Mouse (Mus musculus) CH12.LX (cell line): ENCODE data around the gene Muc4. TPM values are rescaled to one million over a fixed set of nuclear protein-coding genes. Genes with fewer than 3 reads are reported as not detected.

Experiments
- DNase-seq: peaks from one replicate; pipeline ENCODE4 v3.0.0-alpha.2; 2013; ENCODE audit errors: extremely low read depth
- H3K27ac ChIP-seq: 2 replicates; pipeline ENCODE4 v1.5.1; 2012; ENCODE audit warnings: low read depth, mild to moderate bottlenecking, control low read depth, moderate library complexity; ENCODE audit not compliant: insufficient read depth
- H3K27me3 ChIP-seq: replicated peaks from 2 replicates; pipeline ENCODE3; 2012; ENCODE audit warnings: inconsistent platforms
- H3K36me3 ChIP-seq, 2 experiments: replicated peaks in 1 of 2; 2 replicates each; pipeline versions ENCODE3 to v1.6.1; 2012; ENCODE audit warnings: inconsistent platforms in 1 of 2, low read length in 1 of 2, mild to moderate bottlenecking in 1 of 2, mixed read lengths in 1 of 2, moderate library complexity in 1 of 2; ENCODE audit not compliant: control insufficient read depth in 1 of 2, insufficient read depth in 1 of 2
- H3K4me1 ChIP-seq, 2 experiments: 2 replicates each; pipeline ENCODE4 v1.6.1; 2012; ENCODE audit warnings: inconsistent platforms in 1 of 2, moderate library complexity in 1 of 2; ENCODE audit not compliant: insufficient read depth in 2 of 2, control insufficient read depth in 1 of 2
- H3K4me2 ChIP-seq: 2 replicates; pipeline ENCODE4 v1.6.1; 2012; ENCODE audit warnings: low read depth, mild to moderate bottlenecking, control low read depth; ENCODE audit not compliant: poor library complexity, insufficient read depth, severe bottlenecking
- H3K4me3 ChIP-seq, 3 experiments: fragments of 150-350 bp in 1 of 3; sonication (generic) in 1 of 3; replicated peaks in 1 of 3; 2 replicates each; pipeline versions ENCODE3 to v1.5.1; 2011 to 2012; ENCODE audit warnings: low read depth in 2 of 3, low read length in 2 of 3, mild to moderate bottlenecking in 2 of 3, moderate library complexity in 2 of 3, control low read depth in 1 of 3, improper control_type of control experiment in 1 of 3, inconsistent platforms in 1 of 3, mixed read lengths in 1 of 3; ENCODE audit not compliant: poor library complexity in 1 of 3
- H3K79me2 ChIP-seq: replicated peaks from 2 replicates; pipeline ENCODE4 v1.6.1; 2012; ENCODE audit warnings: mild to moderate bottlenecking, moderate library complexity; ENCODE audit not compliant: control insufficient read depth, poor library complexity, insufficient read depth, severe bottlenecking; ENCODE audit errors: extremely low read depth
- H3K9ac ChIP-seq: 2 replicates; pipeline ENCODE4 v1.6.1; 2012; ENCODE audit warnings: low read depth, mild to moderate bottlenecking, control low read depth, moderate library complexity; ENCODE audit not compliant: insufficient read depth
- H3K9me3 ChIP-seq: replicated peaks from 2 replicates; pipeline ENCODE3; 2012; ENCODE audit warnings: low read length, inconsistent platforms, mixed read lengths
- BHLHE40 ChIP-seq: IDR thresholded peaks from 2 replicates; pipeline ENCODE4 v1.6.1; 2011; ENCODE audit warnings: mild to moderate bottlenecking, low read depth, low read length, improper control_type of control experiment
- CHD2 ChIP-seq: IDR thresholded peaks from 2 replicates; pipeline ENCODE4 v1.6.1; 2011; ENCODE audit warnings: low read length, improper control_type of control experiment
- CTCF ChIP-seq, 2 experiments: IDR thresholded peaks in 1 of 2; conservative IDR thresholded peaks in 1 of 2; 2 replicates each; pipeline ENCODE4 v1.5.1; 2011 to 2012; ENCODE audit warnings: low read depth in 2 of 2, low read length in 2 of 2, improper control_type of control experiment in 1 of 2, inconsistent platforms in 1 of 2, mild to moderate bottlenecking in 1 of 2, moderate library complexity in 1 of 2
- ELF1 ChIP-seq: IDR thresholded peaks from 2 replicates; pipeline ENCODE4 v1.6.1; 2014; ENCODE audit warnings: low read depth, mild to moderate bottlenecking, inconsistent platforms, low read length, improper control_type of control experiment
- EP300 ChIP-seq: IDR thresholded peaks from 2 replicates; pipeline ENCODE4 v1.6.1; 2011; ENCODE audit warnings: low read length, improper control_type of control experiment
- ETS1 ChIP-seq: conservative IDR thresholded peaks from 2 replicates; pipeline ENCODE4 v1.6.1; 2012; ENCODE audit warnings: low read depth, mild to moderate bottlenecking, inconsistent platforms, low read length, improper control_type of control experiment, moderate library complexity
- JUN ChIP-seq: IDR thresholded peaks from 2 replicates; pipeline ENCODE4 v1.6.1; 2011; ENCODE audit warnings: low read depth, mild to moderate bottlenecking, low read length, improper control_type of control experiment, moderate library complexity; ENCODE audit not compliant: insufficient read depth
- KAT2A ChIP-seq: IDR thresholded peaks from 2 replicates; pipeline ENCODE4 v1.6.1; 2012; ENCODE audit warnings: low read length, improper control_type of control experiment, inconsistent platforms; ENCODE audit not compliant: insufficient replicate concordance
- MAFK ChIP-seq: IDR thresholded peaks from 2 replicates; pipeline ENCODE4 v1.6.1; 2011; ENCODE audit warnings: low read length, improper control_type of control experiment; ENCODE audit not compliant: insufficient replicate concordance
- MAX ChIP-seq: IDR thresholded peaks from 2 replicates; pipeline ENCODE4 v1.6.1; 2011; ENCODE audit warnings: low read length, improper control_type of control experiment
- MAZ ChIP-seq: IDR thresholded peaks from 2 replicates; pipeline ENCODE4 v1.6.1; 2012; ENCODE audit warnings: low read depth, mild to moderate bottlenecking, inconsistent platforms, low read length, improper control_type of control experiment, moderate library complexity
- MEF2A ChIP-seq: IDR thresholded peaks from 2 replicates; pipeline ENCODE4 v1.6.1; 2014; ENCODE audit warnings: low read depth, mild to moderate bottlenecking, inconsistent platforms, low read length, improper control_type of control experiment, borderline replicate concordance
- MYC ChIP-seq: IDR thresholded peaks from 2 replicates; pipeline ENCODE4 v1.6.1; 2011; ENCODE audit warnings: low read depth, mild to moderate bottlenecking, improper control_type of control experiment, low read length
- NELFE ChIP-seq: IDR thresholded peaks from 2 replicates; pipeline ENCODE4 v1.6.1; 2011; ENCODE audit warnings: low read depth, low read length, improper control_type of control experiment
- NRF1 ChIP-seq: IDR thresholded peaks from 2 replicates; pipeline ENCODE4 v1.6.1; 2014; ENCODE audit warnings: low read depth, mild to moderate bottlenecking, inconsistent platforms, low read length, improper control_type of control experiment, moderate library complexity
- RCOR1 ChIP-seq: conservative IDR thresholded peaks from 2 replicates; pipeline ENCODE4 v1.6.1; 2012; ENCODE audit warnings: low read depth, mild to moderate bottlenecking, inconsistent platforms, low read length, improper control_type of control experiment
- SIN3A ChIP-seq: IDR thresholded peaks from 2 replicates; pipeline ENCODE4 v1.6.1; 2012; ENCODE audit warnings: low read length, improper control_type of control experiment, inconsistent platforms
- SMC3 ChIP-seq: IDR thresholded peaks from 2 replicates; pipeline ENCODE4 v1.6.1; 2011; ENCODE audit warnings: low read depth, low read length, improper control_type of control experiment
- TCF12 ChIP-seq: IDR thresholded peaks from 2 replicates; pipeline ENCODE4 v1.6.1; 2014; ENCODE audit warnings: low read depth, mild to moderate bottlenecking, inconsistent platforms, low read length, improper control_type of control experiment
- ZMIZ1 ChIP-seq: IDR thresholded peaks from 2 replicates; pipeline ENCODE4 v1.6.1; 2012; ENCODE audit warnings: low read depth, mild to moderate bottlenecking, inconsistent platforms, low read length, improper control_type of control experiment
- ZNF384 ChIP-seq: IDR thresholded peaks from 2 replicates; pipeline ENCODE4 v1.6.1; 2012; ENCODE audit warnings: low read depth, low read length, improper control_type of control experiment, inconsistent platforms
- dilution Hi-C: fragments of 300-500 bp; cut with MboI; formaldehyde crosslinking; loops from 2 replicates; pipeline ENCODE4 v1.14.3; 2020; ENCODE audit warnings: low sequenced_read_pairs; ENCODE audit not compliant: extremely low pct_unique_long_range_greater_than_20kb, extremely low pct_ligation_motif_present
- in situ Hi-C: fragments of 300-500 bp; cut with MboI; formaldehyde crosslinking; loops from 3 replicates; pipeline ENCODE4 v1.14.3; 2019; ENCODE audit warnings: low sequenced_read_pairs, low pct_ligation_motif_present, low pct_unique_long_range_greater_than_20kb, mixed read lengths
- polyA plus RNA-seq: library from polyadenylated mRNA; unstranded; fragments of >175 nt; gene quantifications from 2 replicates; pipeline ENCODE4 v1.2.1, GENCODE M21; 2012; ENCODE audit warnings: low read depth; ENCODE audit not compliant: insufficient read length
- total RNA-seq, 2 experiments: library from RNA; depleted of rRNA; stranded (reverse); fragments of 300-350 nt in 1 of 2; fragments of >200 nt in 1 of 2; gene quantifications; 2 replicates each; pipeline ENCODE4 v1.2.3; 2012 to 2014

Gene Muc4
- total and polyA plus RNA-seq, 3 experiments, result 0.09 to 0.51 (median 0.34) TPM

DNA sequence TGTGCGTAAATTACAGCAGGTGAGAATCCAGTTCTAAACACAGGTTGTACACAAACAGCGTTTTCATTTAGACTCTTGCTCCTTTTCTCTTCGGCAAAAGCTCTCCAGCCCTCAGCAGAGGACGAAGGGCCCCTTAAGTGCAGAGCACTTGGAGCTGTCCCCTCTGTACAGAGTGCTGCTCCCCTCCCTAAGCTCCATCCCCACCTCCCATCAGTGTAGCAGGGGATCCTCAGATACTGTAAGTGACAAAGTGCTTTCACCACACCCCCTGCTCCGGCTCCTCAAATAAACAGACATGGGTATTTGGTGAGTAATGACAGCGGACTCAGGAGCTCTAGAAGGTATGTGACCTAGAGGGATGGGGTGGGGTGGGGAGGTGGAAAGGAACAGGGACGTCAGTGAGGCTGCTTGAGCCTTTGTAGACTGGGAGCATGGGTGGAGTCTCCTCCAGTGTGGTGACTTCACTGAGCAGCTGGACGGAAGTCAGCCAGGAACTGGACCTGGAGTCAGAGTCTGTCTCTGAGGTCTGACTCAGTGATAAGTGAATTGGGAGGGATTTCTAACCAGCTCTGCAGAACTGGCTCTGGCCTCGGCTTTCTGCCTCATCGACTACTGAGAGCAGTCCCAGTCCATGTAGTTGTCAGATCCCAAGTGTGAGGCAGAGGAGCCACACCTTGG lies 86.2 kb downstream of the Muc4 start (continued):
- TF ChIP-seq ZMIZ1, result no peak

DNA sequence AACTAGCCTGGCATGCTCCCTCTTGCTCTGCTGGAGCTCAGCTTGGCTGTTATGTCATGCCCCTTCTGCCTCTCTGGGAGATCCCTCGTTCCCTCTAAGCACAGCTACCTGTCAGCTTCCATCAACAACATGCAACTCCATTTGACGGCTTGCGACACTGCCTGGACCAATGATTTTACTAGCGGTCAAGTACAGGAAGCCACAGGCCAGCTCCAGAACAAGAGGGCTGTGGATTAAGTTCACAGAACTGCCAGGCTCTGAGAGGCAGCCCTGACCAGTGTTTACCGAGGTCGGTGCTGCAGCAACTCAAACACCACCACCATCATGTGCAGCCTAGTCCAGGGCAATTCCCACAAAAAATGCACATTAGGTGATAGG lies 86.8 kb downstream of the Muc4 start:
- TF ChIP-seq BHLHE40 (no peak), SIN3A (no peak), MAZ (no peak), MEF2A (no peak), ZNF384 (no peak), NRF1 (no peak), RCOR1 (no peak), MAX (no peak), MAFK (no peak), JUN (no peak), KAT2A (no peak), CHD2 (no peak), TCF12 (no peak), ETS1 (no peak), ELF1 (no peak), CTCF (conservative IDR thresholded peaks at IDR 0.05 in 1 of 2, IDR thresholded peaks at IDR 0.05 in 1 of 2; ENCODE audit: low read depth in 2 of 2, low read length in 2 of 2) (no peak), MYC (no peak), NELFE (no peak), EP300 (no peak), SMC3 (no peak)
- TF ChIP-seq, all 38 proteins: peak for 0
- Histone ChIP-seq H3K9ac (no peak overlapping the region), H3K4me2 (no peak overlapping the region), H3K36me3 (peaks cover 31 to 65% of the 10 kb centered on the region in 2 experiments), H3K9me3 (no peaks in the 10 kb centered on the region), H3K27me3 (no peaks in the 10 kb centered on the region), H3K27ac (no peak overlapping the region), H3K79me2 (no peaks in the 10 kb centered on the region), H3K4me3 (no peak overlapping the region), H3K4me1 (peaks cover 16 to 26% of the 10 kb centered on the region in 2 experiments)
- in situ Hi-C loops (no loop called here), dilution Hi-C loops (no loop called here)
- no peak for DNase-seq
